Mouse (Mus musculus) left cerebral cortex, postnatal 25 days (tissue): ENCODE data around the gene Cracr2a. TPM values are rescaled to one million over a fixed set of nuclear protein-coding genes. Genes with fewer than 3 reads are reported as not detected.

ENCODE experiments used
- total RNA-seq, 2 experiments: library from RNA; stranded (reverse); gene quantifications; 2 replicates each; pipeline ENCODE4 v1.2.3; 2021

The Cracr2a gene
- total RNA-seq, 2 experiments from 2014 or later: 1.8 to 2.8 TPM

Other genes starting within 250 kb of the Cracr2a start
- gene Parp11, start 114.5 kb upstream of the Cracr2a start, total RNA-seq: 10 to 100 TPM; 29.8 to 33.1 TPM
- 100 to 1,000 TPM; 104 to 106 TPM for gene Prmt8, start 208.1 kb downstream of the Cracr2a start, total RNA-seq